In the genomic region with DNA sequence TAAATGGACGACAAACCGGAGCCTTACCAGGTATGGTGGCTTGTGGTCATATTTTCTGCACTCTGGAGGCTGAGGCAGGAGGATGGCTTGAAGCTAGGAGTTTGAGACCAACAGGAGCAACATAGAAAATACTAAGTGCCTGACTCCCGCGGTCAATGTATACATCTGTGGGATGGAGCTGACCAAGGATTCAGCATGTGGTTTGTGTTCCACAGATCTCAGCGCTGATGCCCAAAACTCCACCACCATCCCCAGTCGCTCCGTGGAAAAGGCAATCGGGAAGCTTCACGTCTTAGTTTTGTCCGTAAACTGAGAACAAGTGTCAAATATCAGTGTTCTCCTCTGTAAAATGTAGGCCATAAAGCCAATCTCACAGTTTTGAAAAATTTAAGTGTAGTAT, we compare ENCODE assay signal across 10 mouse cellular contexts. TPM values are rescaled to one million over a fixed set of nuclear protein-coding genes. Genes with fewer than 3 reads are reported as not detected.
DNase-seq lines count a peak whose midpoint lies in the region; ATAC-seq and TF ChIP-seq lines count a peak whose summit lies in the region.
"Had no signal": no experiment of that assay in that cellular context is flagged by ENCODE, and none has a peak within 500 bp of the region (broad histone marks: within the 10 kb centered on the region; RNA-seq: fewer than 3 reads in every experiment).

No protein-coding gene starts in this region.

- no peak for ATAC-seq in forebrain, embryonic 15.5 days (replicated peaks)
- ATAC-seq in kidney, embryonic 15.5 days (replicated peaks; ENCODE audit: low FRiP score), result no peak
- no peak for ATAC-seq in midbrain, embryonic 15.5 days (replicated peaks)
- no peak for ATAC-seq in midbrain, postnatal 0 days (ENCODE audit: low FRiP score)
- no peak for ATAC-seq in limb, embryonic 13.5 days (ENCODE audit: low FRiP score, low read depth)

- TF ChIP-seq CTCF in midbrain, postnatal 0 days (IDR thresholded peaks at IDR 0.05), result no peak

- H3K27ac ChIP-seq in forebrain, embryonic 10.5 days, result no peak overlapping the region
- no peak overlapping the region for H3K27ac ChIP-seq in forebrain, embryonic 15.5 days (replicated peaks)
- H3K27ac ChIP-seq in kidney, embryonic 15.5 days, result no peak overlapping the region
- H3K27ac ChIP-seq in midbrain, embryonic 15.5 days, result no peak overlapping the region
- no peak overlapping the region for H3K27ac ChIP-seq in midbrain, postnatal 0 days (ENCODE audit: low read depth, low read length)
- H3K27ac ChIP-seq in limb, embryonic 13.5 days, result no peak overlapping the region
- H3K27ac ChIP-seq: embryonic facial prominence, embryonic 15.5 days; lung, embryonic 15.5 days had no signal

- H3K4me2 ChIP-seq in forebrain, embryonic 15.5 days (replicated peaks), result no peak overlapping the region
- peak overlapping the region; percentile 98; the same call in 1 of the 2 replicates for H3K4me2 ChIP-seq in kidney, embryonic 15.5 days
- H3K4me2 ChIP-seq in midbrain, embryonic 15.5 days, result peak overlapping the region; percentile 72; the same call in 1 of the 2 replicates
- H3K4me2 ChIP-seq in midbrain, postnatal 0 days (ENCODE audit: low read depth, low read length, poor library complexity, severe bottlenecking), result no peak overlapping the region
- peak overlapping the region; percentile 99 for H3K4me2 ChIP-seq in limb, embryonic 13.5 days (replicated peaks)

- WGBS in forebrain, embryonic 10.5 days, result 90% methylated on average over 10 of the region's 10 CpGs
- WGBS in forebrain, embryonic 15.5 days, result 89% methylated on average over 10 of the region's 10 CpGs
- 86% methylated on average over 10 of the region's 10 CpGs for WGBS in kidney, embryonic 15.5 days
- 88% methylated on average over 10 of the region's 10 CpGs for WGBS in midbrain, embryonic 15.5 days
- 88% methylated on average over 10 of the region's 10 CpGs for WGBS in midbrain, postnatal 0 days
- WGBS in limb, embryonic 13.5 days, result 84% methylated on average over 10 of the region's 10 CpGs

- H3K9ac ChIP-seq in forebrain, embryonic 15.5 days (replicated peaks), result no peak overlapping the region
- no peak overlapping the region for H3K9ac ChIP-seq in kidney, embryonic 15.5 days
- no peak overlapping the region for H3K9ac ChIP-seq in midbrain, embryonic 15.5 days
- H3K9ac ChIP-seq in midbrain, postnatal 0 days (replicated peaks; ENCODE audit: low read length, poor library complexity, severe bottlenecking), result no peak overlapping the region
- H3K9ac ChIP-seq in limb, embryonic 13.5 days, result no peak overlapping the region
- H3K9ac ChIP-seq: embryonic facial prominence, embryonic 15.5 days; lung, embryonic 15.5 days had no signal

- H3K27me3 ChIP-seq in forebrain, embryonic 10.5 days (ENCODE audit: poor library complexity, severe bottlenecking), result peaks cover 60% of the 10 kb centered on the region
- peaks cover 7% of the 10 kb centered on the region for H3K27me3 ChIP-seq in forebrain, embryonic 15.5 days
- peaks cover 18% of the 10 kb centered on the region; the same call in 1 of the 2 replicates for H3K27me3 ChIP-seq in kidney, embryonic 15.5 days
- H3K27me3 ChIP-seq in midbrain, embryonic 15.5 days (replicated peaks), result no peaks in the 10 kb centered on the region
- H3K27me3 ChIP-seq in midbrain, postnatal 0 days (ENCODE audit: insufficient read depth, low read length), result no peaks in the 10 kb centered on the region
- peaks cover 31% of the 10 kb centered on the region for H3K27me3 ChIP-seq in limb, embryonic 13.5 days

- DNase-seq in forebrain, embryonic 10.5 days (ENCODE audit: extremely low spot score, low spot score), result no peak
- no peak for DNase-seq in kidney, adult 11 months
- DNase-seq in midbrain, postnatal 0 days (ENCODE audit: low spot score), result no peak
- DNase-seq in urinary bladder, postnatal 36 days (ENCODE audit: low spot score in 2 of 2), result no peak

- H3K36me3 ChIP-seq in forebrain, embryonic 10.5 days (replicated peaks), result no peaks in the 10 kb centered on the region
- no peaks in the 10 kb centered on the region for H3K36me3 ChIP-seq in forebrain, embryonic 15.5 days
- H3K36me3 ChIP-seq in kidney, embryonic 15.5 days, result no peaks in the 10 kb centered on the region
- H3K36me3 ChIP-seq in midbrain, embryonic 15.5 days (replicated peaks), result no peaks in the 10 kb centered on the region
- H3K36me3 ChIP-seq in midbrain, postnatal 0 days (ENCODE audit: insufficient read depth, low read length), result no peaks in the 10 kb centered on the region
- H3K36me3 ChIP-seq in limb, embryonic 13.5 days, result no peaks in the 10 kb centered on the region
- H3K36me3 ChIP-seq: embryonic facial prominence, embryonic 15.5 days; lung, embryonic 15.5 days had no signal

- peaks cover 63% of the 10 kb centered on the region for H3K4me1 ChIP-seq in forebrain, embryonic 10.5 days
- H3K4me1 ChIP-seq in forebrain, embryonic 15.5 days, result peaks cover 40% of the 10 kb centered on the region
- H3K4me1 ChIP-seq in kidney, embryonic 15.5 days, result peaks cover 60% of the 10 kb centered on the region
- H3K4me1 ChIP-seq in midbrain, embryonic 15.5 days, result peaks cover 34% of the 10 kb centered on the region
- H3K4me1 ChIP-seq in midbrain, postnatal 0 days (ENCODE audit: insufficient read depth, low read length), result peaks cover 18% of the 10 kb centered on the region
- H3K4me1 ChIP-seq in limb, embryonic 13.5 days, result peaks cover 46% of the 10 kb centered on the region

- H3K9me3 ChIP-seq in forebrain, embryonic 10.5 days, result peaks cover 14% of the 10 kb centered on the region
- H3K9me3 ChIP-seq in forebrain, embryonic 15.5 days, result no peaks in the 10 kb centered on the region
- peaks cover 6% of the 10 kb centered on the region; the same call in 1 of the 2 replicates for H3K9me3 ChIP-seq in kidney, embryonic 15.5 days (replicated peaks)
- H3K9me3 ChIP-seq in midbrain, embryonic 15.5 days, result no peaks in the 10 kb centered on the region
- no peaks in the 10 kb centered on the region for H3K9me3 ChIP-seq in midbrain, postnatal 0 days (ENCODE audit: low read length)
- H3K9me3 ChIP-seq in limb, embryonic 13.5 days, result peaks cover 6% of the 10 kb centered on the region
- H3K9me3 ChIP-seq: embryonic facial prominence, embryonic 15.5 days; lung, embryonic 15.5 days had no signal

- H3K4me3 ChIP-seq in forebrain, embryonic 10.5 days, result peak overlapping the region; percentile 86
- no peak overlapping the region for H3K4me3 ChIP-seq in forebrain, embryonic 15.5 days
- no peak overlapping the region for H3K4me3 ChIP-seq in kidney, embryonic 15.5 days (replicated peaks)
- H3K4me3 ChIP-seq in midbrain, embryonic 15.5 days, result no peak overlapping the region
- H3K4me3 ChIP-seq in midbrain, postnatal 0 days (ENCODE audit: low read depth, low read length), result no peak overlapping the region
- H3K4me3 ChIP-seq in limb, embryonic 13.5 days, result no peak overlapping the region

RNA-seq across cellular contexts. Expression of a gene that starts 1.4 kb away (rescaled TPM):
- polyA plus RNA-seq in forebrain, embryonic 10.5 days (2016; fragmentation: Nextera tagmentation; extraction: Ambion mirVana), result 3.9 and 4.1 TPM in 2 replicates
- 5.2 and 5.6 TPM in 2 replicates for polyA plus RNA-seq in forebrain, embryonic 15.5 days (2015; fragmentation: Nextera tagmentation; extraction: Ambion mirVana)
- polyA plus RNA-seq in kidney, embryonic 15.5 days (2015; fragmentation: Nextera tagmentation; extraction: Ambion mirVana), result 4.4 and 4.7 TPM in 2 replicates
- polyA plus RNA-seq in midbrain, embryonic 15.5 days (2015; fragmentation: Nextera tagmentation; extraction: Ambion mirVana), result 7.1 and 8.1 TPM in 2 replicates
- total RNA-seq in midbrain, postnatal 0 days (2014; rRNA removed), result 5.6 and 10.4 TPM in 2 replicates
- polyA plus RNA-seq in midbrain, postnatal 0 days (2015; fragmentation: Nextera tagmentation; extraction: Ambion mirVana), result 3.5 and 4.2 TPM in 2 replicates
- 0.69 and 0.72 TPM in 2 replicates for polyA plus RNA-seq in limb, embryonic 13.5 days (2015; fragmentation: Nextera tagmentation; extraction: Ambion mirVana)

Comparison
In these comparisons a context has a peak if more than half of its experiments do, and no peak if none do; other contexts are left out.
1. H3K4me2 ChIP-seq: peak in kidney, embryonic 15.5 days (single experiment), midbrain, embryonic 15.5 days (single experiment) and limb, embryonic 13.5 days (single experiment); none in forebrain, embryonic 15.5 days (single experiment) and midbrain, postnatal 0 days (single experiment).